Mouse (Mus musculus) gonadal fat pad, adult 2 months (tissue): ENCODE data around the gene Stim2. TPM values are rescaled to one million over a fixed set of nuclear protein-coding genes. Genes with fewer than 3 reads are reported as not detected.

Experiments used
- DNase-seq: peaks from one replicate; pipeline ENCODE4 v3.0.0-alpha.2; 2012; ENCODE audit warnings: low read depth
- polyA plus RNA-seq: library from polyadenylated mRNA; depleted of rRNA; stranded (reverse); fragments of >200 nt; gene quantifications from 2 replicates; pipeline ENCODE4 v1.2.3, GENCODE M21; 2012

Gene Stim2
- polyA plus RNA-seq, 1 experiment = 24.2 TPM

DNA sequence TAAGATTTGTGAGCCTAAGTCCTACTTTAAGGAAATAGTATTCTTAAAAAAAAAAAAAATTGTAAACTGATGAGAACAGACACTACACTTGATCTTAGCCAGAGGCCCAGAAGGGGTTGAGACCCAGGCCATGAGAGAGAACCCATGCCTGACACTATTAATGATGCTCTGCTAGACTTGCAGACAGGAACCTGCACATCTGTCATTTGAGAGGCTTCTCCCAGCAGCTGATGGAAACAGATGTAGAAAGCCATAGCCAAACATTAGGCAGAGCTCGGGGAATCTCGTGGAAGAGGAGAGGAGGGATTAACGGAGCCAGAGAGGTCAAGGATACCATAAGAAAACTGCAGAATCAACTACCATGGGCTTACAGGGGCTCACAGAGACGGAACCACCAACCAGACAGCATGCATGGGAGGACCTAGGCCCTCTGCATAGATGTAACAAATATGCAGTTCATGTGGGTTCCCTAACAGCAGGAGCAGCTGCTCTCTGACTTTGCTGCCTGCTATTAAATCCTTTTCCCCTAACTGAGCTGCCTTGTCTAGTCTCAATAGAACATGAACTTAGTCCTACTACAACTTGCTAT lies 50.9 kb downstream of the Stim2 start:
- DNase-seq = no peak

DNA sequence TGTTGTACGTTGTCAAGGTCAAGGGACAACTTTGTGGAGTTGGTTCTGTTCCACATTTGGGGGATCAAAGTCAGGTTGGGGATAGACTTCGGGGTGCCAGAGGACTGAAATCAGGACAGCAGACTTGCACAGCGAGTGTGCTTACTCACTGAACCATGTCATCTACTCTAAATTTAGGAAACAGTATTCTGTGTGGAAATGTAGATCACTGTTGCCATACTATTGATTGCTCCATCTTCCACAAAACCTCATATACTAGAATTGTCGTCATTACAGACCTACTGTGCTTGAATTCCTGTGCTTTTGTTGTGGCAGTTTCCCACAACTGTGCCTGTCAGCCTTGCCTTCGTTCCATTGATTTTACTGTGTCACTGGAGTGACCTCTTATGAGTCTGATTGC lies 51.6 kb downstream of the Stim2 start:
- DNase-seq = no peak

GRCm38 (mm10) chr5:54051056-54051455 lies 52.8 kb downstream of the Stim2 start:
- DNase-seq = no peak

DNA sequence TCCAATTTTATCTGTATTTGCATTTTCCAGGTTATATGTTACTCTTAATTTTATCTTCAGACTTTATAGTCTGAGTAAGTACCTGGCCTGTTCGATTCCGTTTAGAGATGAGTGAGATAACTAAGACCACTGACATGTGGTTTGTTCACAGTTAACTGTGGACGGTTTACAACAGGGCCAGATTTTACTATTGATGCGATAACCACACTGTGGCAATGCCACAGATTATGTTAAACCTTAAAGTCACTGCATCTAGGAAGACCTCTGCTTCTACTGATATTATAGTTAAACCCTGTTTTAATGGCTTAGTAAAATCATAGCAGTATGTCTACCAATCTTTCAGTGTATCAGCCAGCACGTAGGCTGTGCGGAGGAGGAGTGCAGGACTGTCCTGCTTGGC lies 53.9 kb downstream of the Stim2 start:
- DNase-seq = no peak

GRCm38 (mm10) chr5:54053673-54054366 lies 55.5 kb downstream of the Stim2 start:
- DNase-seq = peak; percentile 19

GRCm38 (mm10) chr5:54056266-54056665 lies 58.0 kb downstream of the Stim2 start:
- DNase-seq = no peak

DNA sequence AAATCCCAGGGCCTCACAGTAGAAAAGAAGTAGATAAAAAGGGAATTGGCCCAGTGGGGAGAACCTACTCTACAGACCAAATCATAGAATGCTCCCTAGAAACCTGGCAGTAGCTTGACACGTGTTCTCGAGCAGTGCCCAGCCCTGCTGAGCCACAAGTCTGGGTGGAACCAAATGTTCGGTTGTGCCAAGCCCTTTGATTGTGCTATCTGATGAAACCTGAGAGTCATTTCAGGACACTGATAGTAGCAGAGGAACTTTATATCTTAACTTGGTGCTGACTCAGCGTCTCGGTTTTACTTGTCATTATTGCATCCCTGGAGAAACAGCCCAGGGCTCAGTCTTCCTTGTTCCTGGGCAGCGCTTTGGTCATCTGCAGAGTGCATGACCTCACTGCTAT lies 61.7 kb downstream of the Stim2 start:
- no peak for DNase-seq

GRCm38 (mm10) chr5:54062079-54062478 lies 63.8 kb downstream of the Stim2 start:
- no peak for DNase-seq

DNA sequence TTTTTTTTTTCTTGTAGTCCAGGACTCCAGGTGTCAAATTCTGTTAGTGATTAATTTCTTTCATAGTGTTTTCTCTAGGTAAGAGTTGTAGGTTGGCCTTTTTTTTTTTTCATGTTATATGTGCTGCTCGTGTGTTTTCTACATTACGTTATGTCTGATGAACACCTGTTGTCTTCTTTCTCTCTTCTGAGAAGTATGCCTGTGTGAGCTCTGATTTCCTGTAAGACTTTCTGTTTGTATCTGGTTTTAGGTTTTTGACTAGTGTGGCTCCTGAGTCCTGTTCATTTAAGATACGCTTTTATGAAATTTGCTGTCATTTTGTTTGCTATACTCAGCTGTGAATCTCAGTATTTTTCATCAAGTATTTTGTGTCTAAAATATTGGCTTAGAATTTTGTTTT lies 69.3 kb downstream of the Stim2 start:
- no peak for DNase-seq

- DNase-seq = no peak
Measured at GRCm38 (mm10) chr5:54070549-54070948, 72.2 kb downstream of the Stim2 start.

DNA sequence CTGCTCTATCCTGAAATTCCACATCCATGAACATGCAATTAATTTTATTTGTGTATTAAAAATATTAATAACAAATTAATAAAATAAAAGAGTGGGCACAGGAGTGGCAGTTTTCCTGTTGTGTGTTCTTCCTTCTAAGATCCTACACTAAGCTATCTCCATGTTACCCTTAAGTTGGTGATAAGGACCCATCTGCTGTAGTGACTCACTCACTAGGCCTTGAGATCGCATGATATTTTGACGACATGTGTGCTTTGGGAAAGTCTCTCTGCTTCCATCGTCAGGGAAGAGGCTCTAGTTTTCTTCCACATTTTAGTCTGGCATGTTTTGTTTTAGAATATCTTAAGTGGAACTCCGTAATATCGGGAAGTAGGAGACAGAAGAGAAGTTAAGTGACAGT lies 73.0 kb downstream of the Stim2 start:
- no peak for DNase-seq

DNA sequence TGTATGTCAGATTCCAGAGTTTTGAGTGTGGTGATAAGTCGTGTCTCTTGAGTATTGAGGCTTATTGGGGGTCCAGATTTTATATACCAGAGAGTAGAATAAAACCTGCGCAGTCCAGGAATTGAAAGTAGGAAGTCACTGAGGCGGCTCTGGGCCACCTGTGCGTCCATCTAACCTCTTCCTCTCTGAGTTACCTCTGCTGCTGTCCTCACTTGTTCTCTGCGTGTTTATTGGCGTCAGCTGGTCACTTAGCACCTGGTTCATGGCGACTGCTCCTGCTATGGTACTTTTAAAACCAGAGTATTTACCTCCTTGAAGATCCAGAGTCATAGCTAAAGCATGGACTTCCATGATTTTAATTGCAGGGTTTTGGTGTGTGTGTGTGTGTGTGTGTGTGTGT lies 73.4 kb downstream of the Stim2 start:
- no peak for DNase-seq

DNA sequence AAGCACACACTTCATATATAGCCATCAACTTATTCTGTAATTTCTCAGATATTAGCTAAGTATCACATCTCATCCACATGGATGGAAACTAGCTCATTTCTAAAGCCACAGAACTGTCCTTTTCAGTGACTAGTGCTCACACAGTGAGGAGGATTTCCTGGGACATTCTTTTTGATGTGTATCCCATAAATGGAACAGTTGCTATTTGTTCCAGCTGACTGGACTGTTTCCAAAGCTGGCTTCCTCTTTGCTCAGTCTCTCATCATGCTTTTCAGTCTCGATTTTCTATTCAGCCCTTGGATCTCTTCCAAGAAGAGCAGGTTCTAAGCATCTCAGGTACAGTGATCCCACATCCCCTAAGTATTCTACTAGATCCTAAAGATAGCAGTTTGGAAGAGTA lies 75.0 kb downstream of the Stim2 start:
- DNase-seq = no peak

GRCm38 (mm10) chr5:54079997-54080396 lies 81.7 kb downstream of the Stim2 start:
- no peak for DNase-seq

DNA sequence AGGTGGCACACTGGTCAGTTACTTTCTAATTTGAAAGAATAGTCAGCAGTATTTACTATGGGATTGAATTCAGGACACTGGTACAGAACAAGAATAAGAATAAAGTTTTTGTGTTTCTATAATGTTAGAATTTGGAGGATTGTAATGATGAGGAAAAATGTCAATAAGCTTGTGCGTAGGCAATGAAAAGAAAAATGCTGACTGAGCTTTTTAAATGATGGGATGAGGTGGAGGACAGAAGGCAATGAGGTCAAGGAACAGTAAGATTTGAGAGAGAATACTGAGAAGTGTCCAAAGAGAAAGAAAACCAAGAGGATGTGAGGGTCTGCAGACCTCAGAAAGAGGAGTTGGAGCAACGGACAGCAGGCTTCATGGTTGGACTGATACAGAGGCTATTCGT lies 89.6 kb downstream of the Stim2 start:
- no peak for DNase-seq

DNA sequence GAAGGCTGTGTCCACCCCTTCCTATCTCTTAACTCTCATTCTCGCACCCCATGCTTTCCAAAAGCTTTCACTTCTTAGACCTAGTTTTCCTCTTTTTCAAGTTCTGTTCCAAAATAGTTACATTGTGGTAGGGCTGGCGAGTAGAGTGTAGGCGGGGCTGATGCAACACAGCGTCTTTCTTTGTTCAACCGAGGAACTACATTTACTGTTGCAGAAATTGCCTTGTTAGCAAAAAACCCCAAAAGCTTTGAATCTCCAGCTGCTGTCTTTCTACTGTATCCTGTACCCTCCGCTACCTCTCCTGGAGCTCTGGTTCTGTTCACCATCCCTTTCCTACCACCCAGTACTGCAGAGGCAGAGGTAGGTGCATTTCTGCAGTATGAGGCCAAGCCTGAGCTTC lies 99.9 kb downstream of the Stim2 start:
- DNase-seq = no peak

DNA sequence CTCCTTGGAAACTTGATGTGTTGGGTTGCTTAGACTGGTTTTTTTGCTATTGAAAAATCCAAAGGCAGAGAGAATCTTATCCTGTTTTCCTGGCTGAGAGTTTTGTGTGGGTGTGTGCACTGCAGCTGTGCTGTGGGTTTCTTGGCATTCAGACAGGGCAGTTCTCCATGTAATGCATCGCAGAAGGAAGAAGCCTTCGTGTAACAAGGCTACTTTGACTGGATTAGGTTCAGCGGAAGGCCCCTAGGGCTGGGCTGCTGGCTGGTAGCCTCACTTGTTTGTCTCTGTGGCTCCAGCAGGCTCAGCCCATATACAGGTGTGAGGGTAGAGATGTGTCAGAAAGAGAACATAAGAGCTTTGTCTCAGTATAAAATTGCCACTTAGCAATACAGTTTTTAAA lies 102.6 kb downstream of the Stim2 start:
- peak; percentile 50 for DNase-seq

DNA sequence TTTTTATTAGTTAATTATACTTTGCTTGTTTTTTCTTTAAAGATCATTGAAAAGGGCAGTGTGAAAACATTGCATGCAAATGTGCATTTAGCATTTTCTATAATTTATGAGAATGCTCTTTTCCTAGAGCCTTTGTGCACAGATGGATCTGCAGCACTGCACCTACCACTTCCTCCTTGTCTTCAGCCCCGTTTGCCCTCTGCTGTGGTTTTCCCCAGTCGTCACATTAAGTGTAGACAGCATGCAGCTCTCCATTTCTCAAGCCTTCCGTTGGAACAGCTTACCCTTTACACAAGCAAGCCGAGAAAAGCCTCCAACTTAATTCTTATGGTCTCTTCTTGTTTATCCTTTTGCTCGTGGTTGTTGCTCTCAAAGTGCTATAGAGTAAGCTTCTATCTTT lies 103.0 kb downstream of the Stim2 start:
- no peak for DNase-seq

GRCm38 (mm10) chr5:54101960-54102359 lies 103.7 kb downstream of the Stim2 start:
- no peak for DNase-seq

- no peak for DNase-seq
Measured at GRCm38 (mm10) chr5:54106669-54107068, 108.4 kb downstream of the Stim2 start.

DNA sequence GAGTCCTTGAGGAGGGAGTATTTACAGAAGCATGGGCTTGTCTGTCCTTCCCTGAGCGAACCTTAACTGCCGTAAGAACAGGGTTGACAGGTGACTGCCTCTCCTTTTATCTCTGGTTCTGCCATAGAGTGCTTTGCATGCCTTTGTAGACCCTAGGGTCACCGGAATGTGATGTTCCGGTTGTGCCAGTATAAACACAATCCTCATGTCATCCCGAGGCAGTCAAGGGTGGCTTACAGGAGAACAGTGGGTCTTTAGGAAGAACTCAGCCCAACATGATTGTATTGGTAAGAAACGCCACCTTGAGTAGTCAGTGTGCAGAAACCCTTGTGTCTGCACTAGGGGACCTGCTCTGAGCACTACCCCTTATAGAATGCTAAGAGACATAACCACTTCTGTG lies 108.8 kb downstream of the Stim2 start:
- DNase-seq = no peak

GRCm38 (mm10) chr5:54109096-54109495 lies 110.8 kb downstream of the Stim2 start:
- DNase-seq = no peak

DNA sequence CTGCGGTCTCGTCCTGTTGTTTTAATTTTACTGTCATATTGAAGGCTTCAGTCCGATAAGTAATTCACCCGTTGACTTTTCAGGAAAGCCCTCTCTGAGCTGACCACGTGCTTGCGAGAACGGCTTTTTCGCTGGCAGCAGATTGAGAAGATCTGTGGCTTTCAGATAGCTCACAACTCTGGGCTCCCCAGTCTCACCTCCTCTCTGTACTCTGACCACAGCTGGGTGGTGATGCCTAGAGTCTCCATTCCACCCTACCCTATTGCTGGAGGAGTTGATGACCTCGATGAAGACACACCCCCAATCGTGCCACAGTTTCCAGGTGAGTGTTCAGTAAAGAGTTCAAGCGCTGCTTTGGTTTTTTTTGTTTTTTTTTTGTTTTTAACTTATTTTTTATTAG lies 112.5 kb downstream of the Stim2 start:
- no peak for DNase-seq

DNA sequence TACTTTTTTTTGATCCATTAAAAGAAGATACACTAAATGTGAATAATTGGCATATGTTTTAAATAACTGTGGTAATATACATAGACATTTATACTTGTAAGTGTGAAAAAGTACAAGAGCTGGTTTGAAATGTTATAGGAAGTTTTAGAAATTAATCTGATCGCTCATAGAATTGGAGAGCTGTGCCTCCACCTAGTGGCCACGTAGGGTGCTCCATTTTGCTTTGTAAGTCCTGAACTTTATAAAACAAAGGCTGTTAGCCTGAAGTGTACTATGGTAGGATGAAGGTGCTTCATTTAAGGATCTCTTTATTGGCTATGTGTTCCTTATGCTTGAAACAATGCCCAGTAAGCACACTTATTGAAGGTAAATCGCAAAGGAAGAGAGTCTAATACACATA lies 115.0 kb downstream of the Stim2 start:
- DNase-seq = no peak
